Mouse (Mus musculus) lung, adult 2 months (tissue): ENCODE results near the gene Gcg.

Experiments
- CTCF ChIP-seq: fragments of 200-500 bp; IDR thresholded peaks from 2 replicates; pipeline ENCODE4 v1.5.1; 2011; ENCODE audit warnings: mild to moderate bottlenecking, low read length, control low read depth; ENCODE audit not compliant: insufficient read depth
- POLR2A ChIP-seq: fragments of 200-500 bp; IDR thresholded peaks from 2 replicates; pipeline ENCODE4 v1.6.1; 2011; ENCODE audit warnings: low read depth, mild to moderate bottlenecking, control low read depth, low read length, borderline replicate concordance; ENCODE audit errors: extremely low read depth

- TF ChIP-seq POLR2A (no peak), CTCF (no peak)
Measured at GRCm38 (mm10) chr2:62503326-62503725, 19.9 kb upstream of the Gcg start.
